Mouse (Mus musculus) layer of hippocampus, postnatal 36 days (tissue): Measurements from ENCODE around the gene Kirrel. TPM values are rescaled to one million over a fixed set of nuclear protein-coding genes. Genes with fewer than 3 reads are reported as not detected.
A peak's percentile ranks its signal among the peaks of the same experiment; 100 is the strongest.

Experiments
- DNase-seq, 2 experiments: peaks; one replicate each; pipeline ENCODE4 v3.0.0; 2022
- total RNA-seq, 2 experiments: library from RNA; stranded (reverse); gene quantifications; 2 replicates each; pipeline ENCODE4 v1.2.3; 2021

The Kirrel gene
- total RNA-seq, 2 experiments from 2014 or later = 3.2 to 4.3 TPM

DNA sequence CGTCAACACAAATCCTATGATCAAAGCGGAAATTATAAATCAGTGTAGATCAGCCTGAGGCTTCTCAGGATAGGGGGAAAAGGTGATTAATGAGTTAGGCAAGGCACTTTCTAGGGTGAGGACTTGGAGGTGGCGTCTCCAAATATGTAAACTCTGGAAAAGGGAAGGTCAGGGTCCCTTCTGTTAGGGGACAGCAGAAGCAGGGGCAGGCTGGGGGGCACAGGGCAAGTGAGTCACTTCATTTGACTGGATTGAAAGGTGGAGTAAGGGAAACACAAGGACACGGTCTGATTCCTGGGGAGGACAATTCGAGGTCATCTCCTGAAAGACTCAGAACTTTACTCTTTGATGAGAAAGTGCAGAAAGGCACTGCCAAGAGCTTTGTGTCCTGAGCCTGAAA is 97.6 kb downstream of the Kirrel start:
- DNase-seq = no peak

DNA sequence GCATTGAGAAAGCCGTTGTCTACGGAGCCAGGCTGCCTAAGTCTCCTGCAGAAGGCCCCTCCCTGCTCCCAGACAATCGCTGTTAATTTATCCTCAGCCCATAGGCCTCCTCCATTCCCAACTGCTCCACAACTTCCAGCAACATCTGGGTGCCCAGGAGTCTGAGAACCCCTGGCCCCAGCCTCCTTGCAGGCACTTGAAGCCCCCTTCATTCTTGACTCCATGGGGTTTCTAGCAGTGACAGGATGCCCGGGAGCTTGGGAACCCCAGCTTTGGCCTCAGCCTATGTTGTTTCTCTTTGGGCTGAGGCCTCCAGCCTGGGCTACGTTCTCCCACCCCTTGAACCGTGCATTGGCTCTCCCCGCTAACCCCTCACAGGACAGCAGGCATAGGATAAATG is 98.4 kb downstream of the Kirrel start:
- no peak for DNase-seq

DNA sequence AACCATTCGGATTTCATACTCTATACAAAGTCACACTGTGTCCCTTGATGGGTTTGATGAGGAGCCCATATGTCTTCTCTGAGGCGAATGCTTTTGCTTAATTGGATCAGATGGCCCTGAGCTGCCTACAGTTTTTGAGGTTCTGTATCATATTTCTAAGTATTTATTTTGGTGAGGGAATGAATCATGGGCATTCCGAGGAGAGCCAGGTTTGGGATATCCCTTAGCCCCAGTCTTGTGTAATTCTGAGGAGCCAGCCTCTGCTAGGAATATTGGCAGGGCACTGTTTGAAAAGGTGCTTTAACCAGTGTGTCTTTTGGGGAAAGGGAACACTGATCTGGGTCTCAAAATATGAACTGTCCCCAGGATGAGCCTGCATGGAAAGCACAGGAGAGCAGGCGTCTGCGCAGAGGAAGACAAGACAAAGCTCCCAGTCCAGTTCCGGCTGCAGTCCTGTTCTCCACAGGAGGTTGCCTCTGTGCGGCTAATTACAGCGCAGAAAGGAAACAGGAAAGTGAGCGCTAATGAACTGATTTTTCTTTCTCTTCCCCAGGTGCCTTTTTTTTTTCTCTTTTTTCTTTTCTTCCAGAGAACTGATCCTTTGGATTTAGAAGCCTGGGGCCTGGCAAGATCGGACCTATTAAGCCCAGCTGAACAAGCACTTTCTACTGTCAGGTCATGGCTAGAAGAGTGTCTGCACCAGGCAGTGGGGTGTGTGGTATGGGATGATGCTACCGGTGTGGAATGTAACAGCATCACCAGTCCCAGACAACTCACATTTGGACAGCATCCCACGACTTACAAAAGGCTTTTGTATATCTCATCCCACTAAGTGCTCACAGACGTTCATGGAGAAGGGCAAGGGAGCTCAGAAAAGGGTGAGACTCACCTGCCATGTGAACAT is 101.7 kb downstream of the Kirrel start:
- DNase-seq = no peak

DNA sequence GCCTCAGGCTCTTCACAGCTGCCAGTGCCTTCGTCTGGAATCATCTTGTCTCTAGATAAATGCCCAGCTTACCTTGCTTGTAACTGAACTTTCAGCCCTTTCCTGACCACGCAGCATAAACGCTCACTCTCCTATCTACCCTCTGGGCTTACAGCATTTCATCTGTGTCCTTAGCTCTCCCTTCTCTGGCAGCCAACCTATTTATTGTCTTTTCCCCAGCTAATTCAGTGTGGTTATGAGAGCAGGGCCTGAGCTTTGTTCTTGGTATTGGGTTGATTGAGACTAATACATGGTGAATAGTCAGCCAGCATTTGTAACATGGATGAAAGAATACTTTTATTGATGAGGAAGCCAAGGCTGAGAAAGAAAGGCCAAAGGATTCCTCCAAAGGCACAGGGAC is 102.4 kb downstream of the Kirrel start:
- DNase-seq = no peak

DNA sequence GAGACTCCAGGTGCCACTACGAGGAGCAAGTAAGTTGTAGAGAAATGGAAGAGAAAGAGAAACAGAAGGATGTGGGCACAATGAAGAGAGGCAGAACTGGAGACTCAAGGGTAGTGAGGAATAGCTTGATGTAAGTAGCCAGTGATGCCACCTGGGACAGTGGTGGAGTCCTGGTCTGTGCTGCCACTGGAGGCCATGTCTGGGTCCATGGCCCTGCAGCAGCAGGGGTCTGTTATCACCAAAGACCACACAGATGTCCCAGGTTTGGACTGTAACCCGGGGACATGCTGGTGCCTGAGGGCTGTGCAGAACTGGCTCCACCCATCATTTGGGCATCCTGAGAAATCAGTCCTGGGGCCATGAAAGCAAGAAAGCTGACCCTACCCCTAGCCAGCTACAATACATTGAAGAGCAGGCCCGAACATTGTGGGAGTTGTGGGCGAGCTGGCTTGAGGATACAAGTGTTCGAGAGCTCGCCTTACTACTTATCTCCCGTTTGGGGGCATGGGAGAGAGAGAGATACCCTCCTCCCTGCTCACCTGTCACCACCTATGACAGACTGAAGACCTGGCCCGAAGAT is 107.1 kb downstream of the Kirrel start:
- DNase-seq = no peak

DNA sequence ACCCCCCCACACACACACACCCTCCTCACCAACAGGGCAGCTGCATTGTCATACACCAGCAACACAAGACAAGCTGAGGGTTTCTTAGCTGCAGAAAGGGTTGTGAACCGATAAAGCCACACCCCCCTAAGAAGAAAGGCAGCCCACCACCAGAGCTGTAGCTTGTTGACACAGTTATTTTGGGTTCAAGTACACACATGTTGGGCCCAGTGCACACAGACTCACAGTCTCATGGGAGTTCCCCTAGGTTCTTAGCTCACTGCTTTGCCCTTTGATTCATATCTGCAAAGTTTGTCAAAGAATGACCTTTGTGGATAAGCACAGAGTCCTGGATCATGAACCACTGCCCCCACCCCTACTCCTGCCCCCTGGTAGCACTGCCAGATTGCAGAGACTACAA is 120.6 kb downstream of the Kirrel start:
- no peak for DNase-seq

DNA sequence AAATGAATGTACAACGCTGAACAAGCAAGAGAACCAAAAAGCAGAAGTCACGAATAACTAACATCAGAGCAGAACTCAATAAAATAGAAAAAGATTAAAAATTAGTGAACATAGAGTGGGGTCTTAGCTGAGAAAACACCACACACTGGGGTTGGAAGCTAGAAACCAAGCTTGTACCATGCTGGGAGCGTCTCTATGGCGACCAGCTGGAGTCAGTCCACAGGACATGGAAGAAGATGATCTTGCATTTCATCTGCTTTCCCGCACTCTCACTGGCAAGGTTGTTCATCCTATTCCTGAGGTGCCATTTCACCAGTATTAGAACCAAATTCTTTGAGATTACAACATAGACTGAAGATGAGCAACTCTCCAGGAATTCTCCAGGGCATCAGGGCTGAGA is 126.7 kb downstream of the Kirrel start:
- DNase-seq = no peak

DNA sequence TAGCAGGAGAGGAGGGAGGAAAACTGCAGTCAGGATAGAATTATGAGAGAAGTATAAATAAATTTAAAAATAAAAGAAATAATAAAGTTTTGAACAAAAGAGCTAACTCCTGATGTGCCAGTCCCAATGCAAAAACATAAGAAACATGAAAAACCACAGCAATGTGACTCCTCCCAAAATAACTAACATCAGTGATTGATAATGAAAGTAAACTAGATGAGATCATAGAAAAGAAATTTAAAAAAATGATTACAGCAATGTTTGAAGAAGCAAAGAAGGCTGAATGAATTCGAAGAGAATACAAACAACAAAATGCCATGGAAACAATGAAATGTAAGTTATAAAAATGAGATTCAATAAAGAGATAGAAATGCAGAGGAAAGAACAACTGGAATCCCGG is 132.8 kb downstream of the Kirrel start:
- no peak for DNase-seq

DNA sequence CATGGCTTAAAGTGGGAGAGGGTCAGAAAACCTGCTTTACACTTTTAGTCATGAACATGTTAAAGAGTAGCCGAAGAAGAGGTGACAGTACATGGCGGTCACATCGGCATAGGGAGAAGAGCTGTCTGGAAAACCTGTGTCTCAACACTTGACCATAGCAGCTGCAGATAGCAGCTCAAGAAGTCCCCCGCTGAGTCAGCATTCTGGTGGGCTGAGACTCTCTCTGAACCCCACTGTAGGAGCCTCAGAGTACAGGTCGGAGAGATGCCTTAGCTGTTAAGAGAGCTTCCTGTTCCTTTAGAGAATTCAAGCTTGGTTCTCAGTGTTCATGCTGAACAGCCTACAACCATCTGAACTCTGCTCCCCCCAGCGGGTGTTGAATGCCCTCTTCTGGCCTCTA is 136.0 kb downstream of the Kirrel start:
- DNase-seq = no peak

DNA sequence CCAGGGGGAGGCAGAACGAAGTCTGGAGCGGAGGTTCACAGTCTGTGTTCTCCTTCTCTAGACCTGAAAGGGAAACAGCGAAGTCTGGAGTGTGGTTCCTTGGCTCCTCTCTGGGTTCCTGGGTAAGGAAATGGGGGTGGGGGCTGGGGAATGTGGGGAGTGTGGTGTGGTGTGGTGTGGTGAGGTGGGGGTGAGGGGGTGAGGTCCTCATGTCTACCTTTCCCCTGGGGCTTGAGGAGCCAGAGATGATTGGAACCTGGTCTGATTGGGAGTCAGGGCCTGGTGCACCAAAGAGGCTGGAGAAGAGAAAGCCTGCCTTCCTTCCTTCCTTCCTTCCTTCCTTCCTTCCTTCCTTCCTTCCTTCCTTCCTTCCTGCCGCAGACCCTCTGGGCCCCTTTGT is 140.5 kb downstream of the Kirrel start:
- no peak for DNase-seq

DNA sequence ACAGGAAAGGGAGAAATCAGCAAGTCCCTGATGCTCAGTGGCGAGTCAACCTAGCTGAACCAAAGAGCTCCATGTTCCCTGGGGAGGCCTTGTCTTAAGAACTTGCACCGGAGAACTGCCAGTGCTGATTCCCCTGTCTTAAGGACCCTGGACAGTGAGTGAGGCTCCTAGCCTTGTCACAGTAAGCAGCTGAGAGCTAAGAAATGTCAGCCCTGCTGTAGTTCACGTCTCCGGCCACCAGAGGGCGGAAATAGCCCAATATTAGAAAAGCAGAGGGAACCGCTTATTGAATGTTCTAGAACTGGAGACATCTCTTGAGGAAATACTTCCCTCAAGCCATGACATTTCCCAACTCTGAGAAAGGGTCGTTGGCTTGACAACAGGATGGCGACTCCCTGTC is 141.2 kb downstream of the Kirrel start:
- peak; percentile 71 to 74 for DNase-seq

DNA sequence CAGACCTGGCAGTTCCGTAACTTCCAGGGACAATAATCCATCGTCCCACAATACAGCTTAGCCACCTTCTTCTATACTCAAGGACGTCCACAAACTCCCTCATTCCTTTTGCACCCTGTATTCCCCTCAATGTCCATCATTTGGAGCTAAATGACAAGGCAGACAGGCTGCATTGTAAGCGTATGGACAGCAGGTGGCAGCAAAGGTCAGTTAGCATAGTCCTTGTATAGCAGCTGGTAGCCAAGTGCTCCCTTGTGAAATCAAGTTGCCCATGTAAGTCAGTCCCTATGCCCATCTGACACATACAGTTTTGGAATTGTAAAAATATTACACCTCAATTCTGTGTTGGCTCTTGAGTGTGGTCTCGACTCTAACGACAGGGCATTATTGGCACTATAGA is 143.7 kb downstream of the Kirrel start:
- DNase-seq = peak; percentile 60 to 62

Other genes starting within 250 kb of the Kirrel start
- gene Cd1d1, start 175.3 kb downstream of the Kirrel start, total RNA-seq = under 1 TPM; 0.82 to 0.99 TPM
- 10 to 100 TPM; 30.3 to 30.5 TPM for gene Fcrls, start 89.0 kb upstream of the Kirrel start, total RNA-seq
- gene Cd5l, start 183.1 kb upstream of the Kirrel start, total RNA-seq = not detected
- gene Fcrl1, start 201.6 kb upstream of the Kirrel start, total RNA-seq = under 1 TPM in 1 of 2 experiments, not detected in 1; 0.38 TPM